Mouse (Mus musculus) neutrophil, adult 5-6 weeks (primary cell): ENCODE measurements at regions not wholly inside any gene's neighbourhood (a gene's known extent, or its start where the extent isn't known, plus 50 kb on each side); places are given as distances from the start of the nearest gene placed in this dataset.

ENCODE experiments used
- ATAC-seq: fragments of 151-379, 151-347 bp; 2 replicates; pipeline ENCODE4 v1.8.0; 2017; ENCODE audit warnings: mild to moderate bottlenecking, moderate TSS enrichment; ENCODE audit not compliant: insufficient number of reproducible peaks, poor library complexity, low FRiP score, severe bottlenecking; ENCODE audit errors: extremely low read depth

GRCm38 (mm10) chr4:105844675-105845466, 55.2 kb downstream of the Gm12728 start:
- ATAC-seq = no peak

- ATAC-seq = 0 out of 2 replicates have a peak, but pooled peaks have one; percentile 11
Measured at GRCm38 (mm10) chr4:105845998-105846989, 56.6 kb downstream of the Gm12728 start.

- ATAC-seq = no peak
Measured at GRCm38 (mm10) chr4:105853086-105853485, 63.4 kb downstream of the Gm12728 start.

GRCm38 (mm10) chr4:105859052-105859864, 69.6 kb downstream of the Gm12728 start:
- no peak for ATAC-seq

DNA sequence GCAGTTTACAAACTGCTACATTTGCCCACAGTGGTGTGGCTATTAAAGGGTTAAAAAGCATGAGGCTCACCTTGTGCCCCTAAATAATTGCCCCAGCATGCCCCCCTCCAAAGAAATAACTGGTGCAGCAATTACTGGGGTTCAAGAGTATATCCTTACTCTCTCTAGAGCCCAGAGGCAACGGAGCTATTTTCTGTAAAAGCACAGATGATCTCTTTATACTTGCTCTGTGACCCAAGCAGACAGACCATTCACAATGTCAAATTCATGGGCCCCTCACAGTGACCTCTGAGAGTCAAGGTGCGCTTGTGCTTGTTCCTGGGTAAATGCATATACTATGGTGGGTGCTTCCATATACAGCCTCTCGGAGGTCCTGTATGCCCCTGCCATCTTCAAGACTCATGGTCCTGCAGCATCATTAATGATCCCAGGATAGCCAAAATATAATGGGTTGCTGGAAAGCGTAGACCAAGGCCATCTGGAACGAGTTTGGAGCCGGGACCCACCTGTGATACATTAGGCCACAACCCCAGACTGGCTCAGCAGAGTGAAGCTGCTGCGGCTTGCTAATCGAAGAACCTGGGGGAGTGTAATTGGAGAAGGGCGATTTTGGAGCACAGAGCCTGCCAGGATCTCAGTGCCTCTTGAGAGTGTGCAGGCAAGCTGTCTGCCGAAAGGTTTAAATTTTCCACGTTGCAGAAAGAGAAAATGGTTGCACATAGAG, 71.4 kb downstream of the Gm12728 start:
- ATAC-seq = no peak

- no peak for ATAC-seq
Measured at GRCm38 (mm10) chr4:105861654-105862037, 72.0 kb downstream of the Gm12728 start.

- ATAC-seq = no peak
Measured at GRCm38 (mm10) chr4:105870512-105870911, 80.8 kb downstream of the Gm12728 start.

- no peak for ATAC-seq
Measured at GRCm38 (mm10) chr4:105877246-105877645, 87.6 kb downstream of the Gm12728 start.

DNA sequence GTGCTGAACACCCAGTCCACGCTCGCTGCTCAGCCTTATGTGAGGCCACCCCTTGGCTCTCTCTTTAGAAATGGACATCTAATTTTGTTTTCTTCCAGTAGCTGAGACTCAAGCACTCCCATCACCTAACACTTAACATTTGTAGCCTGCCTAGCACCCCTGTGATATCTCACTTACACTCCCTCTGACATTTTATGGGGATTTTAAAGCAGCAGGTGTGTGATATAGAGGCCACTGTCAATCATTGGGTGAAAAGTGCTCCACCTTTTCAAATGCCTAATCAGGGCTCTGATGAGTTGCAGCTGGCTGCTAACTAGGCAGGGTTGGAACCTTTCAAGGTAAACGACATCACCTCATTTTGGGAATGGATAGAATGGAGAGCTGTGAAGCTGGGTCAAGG, 90.2 kb downstream of the Gm12728 start:
- no peak for ATAC-seq

DNA sequence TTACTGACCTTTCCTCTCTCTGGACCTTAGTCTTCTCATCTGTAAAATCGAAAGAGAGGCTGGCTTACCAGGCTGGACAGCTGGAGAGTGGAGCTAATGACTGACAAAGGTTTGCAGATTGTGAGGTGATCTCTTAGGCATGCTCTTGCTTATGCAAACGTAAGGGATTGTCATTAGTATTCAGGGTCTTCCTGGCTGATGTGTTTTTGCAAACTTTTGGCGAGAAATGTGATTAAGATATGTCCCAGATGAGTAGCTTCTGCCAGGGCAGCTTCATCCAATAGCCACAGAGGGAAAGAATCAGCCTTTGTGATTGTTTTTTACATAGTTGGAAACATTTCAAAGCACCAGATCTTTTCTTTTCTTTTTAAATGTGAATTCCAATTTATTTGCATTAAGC, 95.1 kb downstream of the Gm12728 start:
- ATAC-seq = no peak

DNA sequence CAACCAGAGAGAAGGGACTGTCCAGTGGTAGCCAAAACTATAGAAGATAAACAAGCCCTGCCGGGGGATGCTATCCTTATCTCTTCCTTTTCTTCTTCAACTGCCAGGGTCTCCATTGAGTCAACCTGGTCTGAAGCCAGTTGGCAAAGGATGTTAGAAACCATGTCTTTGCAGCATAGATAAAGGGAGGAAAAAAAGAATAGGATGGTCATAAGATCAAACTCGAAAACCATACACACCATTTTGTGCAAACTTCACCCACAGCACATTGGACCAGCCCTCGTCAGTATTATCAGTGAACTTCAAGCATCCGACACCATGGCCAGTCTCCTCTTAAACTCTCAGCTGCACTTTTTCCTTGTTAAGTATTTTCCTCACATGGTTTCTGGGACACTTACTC, 101.8 kb downstream of the Gm12728 start:
- no peak for ATAC-seq

- ATAC-seq = no peak
Measured at GRCm38 (mm10) chr4:105892065-105892464, 102.4 kb downstream of the Gm12728 start.

GRCm38 (mm10) chr4:105895116-105895515, 105.4 kb downstream of the Gm12728 start:
- ATAC-seq = no peak

GRCm38 (mm10) chr4:105898054-105898847, 108.6 kb downstream of the Gm12728 start:
- ATAC-seq = no peak

DNA sequence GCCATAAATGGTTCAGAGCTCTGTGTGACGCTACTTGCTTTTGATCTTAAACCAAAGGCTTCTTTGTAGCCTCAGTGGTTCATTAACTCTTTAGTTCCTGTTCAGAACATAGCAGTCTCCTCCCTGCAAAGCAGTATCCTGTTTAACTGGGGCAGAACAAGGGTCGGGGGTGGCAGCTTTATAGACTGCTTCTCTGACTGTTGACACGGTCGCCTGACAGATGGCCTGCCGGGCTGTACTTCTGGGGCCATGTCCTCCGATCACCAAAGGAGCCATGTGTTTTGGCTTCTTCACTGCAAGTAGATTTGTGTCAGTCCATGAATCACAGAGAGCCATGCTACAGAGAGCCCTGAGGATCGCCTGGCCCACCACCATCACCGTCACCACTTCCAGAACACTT, 115.2 kb downstream of the Gm12728 start:
- ATAC-seq = no peak

- ATAC-seq = no peak
Measured at GRCm38 (mm10) chr4:105906411-105906810, 116.7 kb downstream of the Gm12728 start.

- ATAC-seq = no peak
Measured at GRCm38 (mm10) chr4:105907611-105908010, 117.9 kb downstream of the Gm12728 start.

- no peak for ATAC-seq
Measured at GRCm38 (mm10) chr4:105908281-105908680, 118.6 kb downstream of the Gm12728 start.
